8 mouse cellular contexts compared by ENCODE assay signal in the genomic region with DNA sequence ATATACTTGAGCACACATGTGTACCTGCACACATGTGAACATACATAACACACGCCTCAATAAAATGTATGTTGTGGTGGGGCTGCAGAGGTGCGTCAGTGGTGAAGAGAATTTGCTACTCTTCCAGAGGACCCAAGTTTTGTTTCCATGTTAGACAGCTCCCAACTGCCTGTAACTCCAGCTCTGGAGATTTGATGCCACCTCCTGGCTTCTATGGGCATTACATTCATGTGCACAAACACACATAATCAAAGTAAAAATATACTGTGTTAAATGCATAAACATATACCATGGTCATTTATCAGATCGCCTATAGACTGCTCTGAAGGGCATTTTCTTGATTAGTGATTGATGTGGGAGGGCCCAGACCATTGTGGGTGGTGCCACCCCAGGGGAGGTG. TPM values are rescaled to one million over a fixed set of nuclear protein-coding genes. Genes with fewer than 3 reads are reported as not detected.
DNase-seq lines count a peak whose midpoint lies in the region; ATAC-seq and TF ChIP-seq lines count a peak whose summit lies in the region.
"Had no signal": no experiment of that assay in that cellular context is flagged by ENCODE, and none has a peak within 500 bp of the region (broad histone marks: within the 10 kb centered on the region; RNA-seq: fewer than 3 reads in every experiment).

No protein-coding gene starts in this region.

- H3K27ac ChIP-seq in lung, embryonic 14.5 days (ENCODE audit: low read depth) = no peak overlapping the region
- H3K27ac ChIP-seq: midbrain, embryonic 12.5 days had no signal

- H3K9me3 ChIP-seq in lung, embryonic 14.5 days (ENCODE audit: low read depth, low read length) = no peaks in the 10 kb centered on the region
- H3K9me3 ChIP-seq: midbrain, embryonic 12.5 days had no signal

- 45% methylated on average over 3 of the region's 3 CpGs for WGBS in lung, embryonic 14.5 days

- peak; percentile 84 for TF ChIP-seq CTCF in lung, embryonic 14.5 days (IDR thresholded peaks at IDR 0.05; ENCODE audit: low read depth)

- H3K4me2 ChIP-seq in lung, embryonic 14.5 days = no peak overlapping the region
- H3K4me2 ChIP-seq: midbrain, embryonic 12.5 days had no signal

- peaks cover 13% of the 10 kb centered on the region for H3K36me3 ChIP-seq in lung, embryonic 14.5 days (ENCODE audit: insufficient read depth)

- no peak overlapping the region for H3K9ac ChIP-seq in lung, embryonic 14.5 days
- H3K9ac ChIP-seq: midbrain, embryonic 12.5 days had no signal

- H3K27me3 ChIP-seq in lung, embryonic 14.5 days (ENCODE audit: insufficient read depth, low read length) = no peaks in the 10 kb centered on the region
- H3K27me3 ChIP-seq: midbrain, embryonic 12.5 days had no signal

- ATAC-seq in lung, embryonic 14.5 days (ENCODE audit: insufficient read depth) = 0 out of 2 replicates have a peak, but pooled peaks have one; percentile 17

- H3K4me3 ChIP-seq in lung, embryonic 14.5 days (ENCODE audit: low read depth, low read length) = no peak overlapping the region
- H3K4me3 ChIP-seq: midbrain, embryonic 12.5 days had no signal

- peak; percentile 60 to 66 for DNase-seq in B cell, adult 2 months
- peak; percentile 66 for DNase-seq in ES-CJ7 (ENCODE audit: low read depth, low spot score)
- peak; percentile 42 to 59 for DNase-seq in cerebellum, adult 18-20 months
- peak; percentile 25 to 49 for DNase-seq in frontal cortex, postnatal 25 days (ENCODE audit: low spot score in 2 of 2)
- peak; percentile 70 for DNase-seq in layer of hippocampus, adult 11-12 months (ENCODE audit: low spot score)
- peak; percentile 85 for DNase-seq in lung, embryonic 14.5 days
- peak; percentile 50 for DNase-seq in right cerebral cortex, postnatal 14 days

- H3K4me1 ChIP-seq in lung, embryonic 14.5 days (ENCODE audit: insufficient read depth) = no peaks in the 10 kb centered on the region

RNA-seq across cellular contexts. Expression of a gene that starts 2.2 kb away (rescaled TPM):
- polyA plus RNA-seq in lung, embryonic 14.5 days (2014; fragmentation: Nextera tagmentation; extraction: Ambion mirVana) = 0.51 and 0.78 TPM in 2 replicates

RNA-seq across cellular contexts. Expression of a gene that starts 2.3 kb away (rescaled TPM):
- 96.5 and 103 TPM in 2 replicates for polyA plus RNA-seq in lung, embryonic 14.5 days (2014; fragmentation: Nextera tagmentation; extraction: Ambion mirVana)
